Mouse (Mus musculus): Measurements from ENCODE around the gene Hspbap1. TPM values are rescaled to one million over a fixed set of nuclear protein-coding genes. Genes with fewer than 3 reads are reported as not detected.
A peak's percentile ranks its signal among the peaks of the same experiment; 100 is the strongest.

The Hspbap1 gene
- polyA plus RNA-seq, 1 experiment from 2014 or later = 18.4 TPM

DNA sequence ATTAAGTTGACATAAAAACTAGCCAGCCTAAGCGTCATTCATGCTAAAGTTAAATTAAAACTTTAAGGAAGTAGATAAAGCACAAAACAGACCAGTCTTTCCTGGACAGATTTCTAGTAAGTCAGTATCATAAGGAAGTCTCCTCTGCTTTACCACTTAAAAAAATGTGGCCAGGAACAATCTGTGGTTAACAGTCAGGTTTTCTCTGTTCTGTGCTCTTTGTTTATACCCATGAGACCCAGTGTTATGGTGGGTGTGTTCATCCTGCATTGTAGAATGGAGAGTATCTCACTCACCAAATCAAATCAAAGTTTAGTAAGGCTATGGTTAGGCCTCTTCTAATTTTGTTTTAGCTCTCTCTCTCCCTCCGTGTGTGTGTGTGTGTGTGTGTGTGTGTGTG is 4.7 kb upstream of the Hspbap1 start:
- no peaks in the 10 kb centered on the region for H3K36me3 ChIP-seq
- WGBS = 66% methylated on average over 2 of the region's 2 CpGs
- no peak overlapping the region for H3K4me2 ChIP-seq
- no peaks in the 10 kb centered on the region for H3K9me3 ChIP-seq
- no peak for ATAC-seq (ENCODE audit: insufficient number of reproducible peaks, insufficient read depth, low FRiP score, low TSS enrichment, low read depth)
- no peak overlapping the region for H3K9ac ChIP-seq
- H3K4me3 ChIP-seq = no peak overlapping the region
- H3K27ac ChIP-seq = no peak overlapping the region
- H3K27me3 ChIP-seq = no peaks in the 10 kb centered on the region
- H3K4me1 ChIP-seq = peaks cover 26% of the 10 kb centered on the region

DNA sequence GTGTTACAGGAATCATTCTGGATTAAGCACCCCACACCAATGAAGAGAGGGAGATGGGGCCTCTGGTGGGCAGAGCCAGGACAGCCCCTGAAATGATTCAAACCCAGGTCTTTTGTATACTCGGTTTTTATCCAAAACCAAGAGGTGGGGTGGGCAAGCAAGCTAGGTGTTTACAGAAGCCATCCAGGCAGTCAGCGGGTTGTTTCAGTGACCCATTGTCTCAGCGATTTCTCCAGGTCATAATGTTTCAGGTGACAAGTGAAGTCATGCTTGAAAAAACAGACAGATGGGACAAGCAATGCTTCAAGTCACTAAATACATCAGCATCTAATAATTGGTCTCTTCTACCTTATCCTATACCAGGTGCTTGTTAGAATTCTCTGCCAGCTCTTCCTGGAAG is 3.8 kb upstream of the Hspbap1 start:
- 88% methylated on average over 3 of the region's 3 CpGs for WGBS
- H3K27ac ChIP-seq = no peak overlapping the region
- no peaks in the 10 kb centered on the region for H3K9me3 ChIP-seq
- no peak overlapping the region for H3K4me3 ChIP-seq
- H3K27me3 ChIP-seq = no peaks in the 10 kb centered on the region
- H3K9ac ChIP-seq = no peak overlapping the region
- no peak for ATAC-seq (ENCODE audit: insufficient number of reproducible peaks, insufficient read depth, low FRiP score, low TSS enrichment, low read depth)
- no peak overlapping the region for H3K4me2 ChIP-seq
- no peaks in the 10 kb centered on the region for H3K36me3 ChIP-seq
- peaks cover 33% of the 10 kb centered on the region for H3K4me1 ChIP-seq

DNA sequence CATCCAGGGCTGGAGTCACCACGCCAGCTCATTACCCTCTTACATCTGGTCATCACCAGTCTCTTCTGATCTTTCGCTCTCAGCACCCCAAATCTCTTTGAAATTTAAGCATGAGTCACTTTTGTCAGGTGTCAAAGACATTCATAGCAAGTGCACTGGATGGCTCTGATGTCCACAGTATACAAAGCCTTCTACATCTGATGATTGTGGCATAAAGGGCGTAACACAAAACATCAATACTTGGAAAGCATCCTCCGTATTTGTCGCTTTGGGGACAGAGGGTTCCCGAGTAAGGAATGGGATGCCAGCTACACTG is 1.7 kb upstream of the Hspbap1 start:
- 0 out of 2 replicates have a peak overlapping the region, but pooled peaks have one; percentile 73 for H3K27ac ChIP-seq
- H3K4me1 ChIP-seq = peaks cover 36% of the 10 kb centered on the region
- 23% methylated on average over 6 of the region's 6 CpGs for WGBS
- H3K36me3 ChIP-seq = no peaks in the 10 kb centered on the region; the same call in 1 of the 2 replicates
- H3K9ac ChIP-seq = peak overlapping the region; percentile 94
- no peak for ATAC-seq (ENCODE audit: insufficient number of reproducible peaks, insufficient read depth, low FRiP score, low TSS enrichment, low read depth)
- peak overlapping the region; percentile 78 for H3K4me2 ChIP-seq
- H3K4me3 ChIP-seq = peak overlapping the region; percentile 83
- no peaks in the 10 kb centered on the region for H3K27me3 ChIP-seq
- no peaks in the 10 kb centered on the region for H3K9me3 ChIP-seq

DNA sequence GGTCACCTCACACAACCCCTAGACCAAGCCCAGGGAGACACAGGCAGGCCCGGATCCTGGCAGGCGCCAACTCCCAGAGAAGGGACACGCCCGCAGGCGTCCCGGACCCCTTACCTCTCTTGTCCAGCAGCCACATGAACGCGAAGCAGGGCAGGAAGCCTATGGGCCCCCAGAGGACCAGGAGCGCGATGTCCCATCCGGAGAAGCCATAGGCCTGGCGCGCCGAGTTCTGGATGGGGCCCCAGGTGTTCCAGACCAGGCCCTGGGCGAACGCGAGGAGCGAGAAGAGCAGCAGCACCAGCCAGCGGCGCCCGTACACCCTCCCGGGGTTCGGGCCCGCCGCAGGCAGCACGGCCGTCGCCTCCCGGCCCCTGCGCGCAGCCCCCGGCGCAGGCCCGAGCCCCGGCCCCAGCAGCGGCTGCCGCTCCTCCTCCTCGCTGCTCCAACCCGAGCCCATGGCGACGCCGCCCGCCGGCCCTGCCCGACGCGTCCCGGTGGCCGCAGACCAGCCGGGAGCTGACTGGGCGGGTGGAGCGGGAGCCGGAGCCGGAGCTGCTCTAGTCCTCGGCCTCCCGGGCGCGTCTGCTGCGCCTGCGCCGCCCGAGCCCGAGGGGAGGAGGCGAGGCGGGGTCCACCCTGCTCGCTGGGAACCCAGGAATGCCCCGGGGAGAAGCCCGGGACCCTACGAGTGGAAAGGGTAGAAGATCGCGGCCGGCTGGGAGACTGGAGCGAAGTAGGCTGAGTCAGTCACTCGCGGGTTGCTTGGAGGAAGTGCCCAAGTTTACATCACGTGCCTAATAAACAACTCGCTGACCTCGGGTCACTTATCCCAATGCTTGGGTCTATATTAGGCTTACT is 1.2 kb upstream of the Hspbap1 start, which contains the start of gene Dirc2:
Gene Dirc2 (minus strand): TSS at position 572 of the 858 bp plus-strand sequence.
- WGBS = under 1% methylated on average over 74 of the region's 78 CpGs
- H3K4me1 ChIP-seq = peaks cover 36% of the 10 kb centered on the region

DNA sequence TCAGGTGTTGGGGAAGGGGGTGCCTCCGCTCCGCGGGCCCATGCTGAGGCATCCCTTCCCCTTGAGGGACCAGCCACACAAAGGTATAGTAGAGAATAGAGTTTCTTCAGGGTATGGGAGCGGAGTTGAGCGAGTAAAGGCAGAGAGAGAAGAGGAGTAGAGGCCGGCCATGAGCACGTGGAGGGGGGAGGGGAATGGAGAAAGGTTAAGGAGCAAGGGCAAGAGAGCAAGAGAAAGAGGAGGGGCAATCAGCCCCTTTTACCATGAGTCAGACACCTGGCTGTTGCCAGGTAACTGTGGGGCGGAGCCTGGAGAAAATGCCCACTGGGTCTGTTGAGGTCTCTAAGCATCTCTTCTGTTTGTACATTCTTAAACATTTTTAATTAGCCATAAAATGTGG is 966 bp downstream of the Hspbap1 start:
- Histone ChIP-seq H3K36me3 (no peaks in the 10 kb centered on the region; the same call in 1 of the 2 replicates), H3K4me1 (peaks cover 33% of the 10 kb centered on the region), H3K9me3 (no peaks in the 10 kb centered on the region), H3K4me3 (peak overlapping the region; percentile 83), H3K27me3 (no peaks in the 10 kb centered on the region), H3K4me2 (peak overlapping the region; percentile 78), H3K27ac (no peak overlapping the region), H3K9ac (0 out of 2 replicates have a peak overlapping the region, but pooled peaks have one; percentile 37)
- ATAC-seq (ENCODE audit: insufficient number of reproducible peaks, insufficient read depth, low FRiP score, low TSS enrichment, low read depth) = no peak
- WGBS = 19% methylated on average over 8 of the region's 8 CpGs

More for the DNA sequence above, 1.2 kb upstream of the Hspbap1 start, which contains the start of gene Dirc2:
- peak within 1 kb of the TSS; percentile 73 for H3K27ac ChIP-seq
- H3K9ac ChIP-seq = peak within 1 kb of the TSS; percentile 94
- H3K27me3 ChIP-seq = no peaks in the 10 kb centered on the region
- no peaks in the 10 kb centered on the region; the same call in 1 of the 2 replicates for H3K36me3 ChIP-seq
- H3K4me3 ChIP-seq = peak within 1 kb of the TSS; percentile 83
- H3K9me3 ChIP-seq = no peaks in the 10 kb centered on the region
- ATAC-seq (ENCODE audit: insufficient number of reproducible peaks, insufficient read depth, low FRiP score, low TSS enrichment, low read depth) = peak; percentile 80
- peak within 1 kb of the TSS; percentile 78 for H3K4me2 ChIP-seq

DNA sequence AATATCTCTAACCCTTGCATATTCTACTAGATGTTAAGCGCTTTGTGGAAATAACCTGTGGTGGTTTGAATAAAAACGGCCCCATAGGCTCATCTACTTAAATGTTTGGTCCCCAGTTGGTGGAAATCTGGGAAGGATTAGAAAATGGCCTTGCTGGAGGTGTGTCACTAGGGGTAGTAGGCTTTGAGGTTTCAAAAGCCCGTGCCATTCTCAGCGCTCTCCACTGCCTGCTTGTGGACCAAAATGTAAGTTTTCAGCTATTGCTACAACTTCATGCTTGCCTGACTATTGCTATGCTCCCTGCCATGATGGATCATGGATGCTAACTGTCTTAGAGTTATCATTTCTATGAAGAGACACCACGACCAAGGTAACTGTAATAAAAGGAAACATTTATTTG is 1.4 kb downstream of the Hspbap1 start:
- no peak overlapping the region for H3K9ac ChIP-seq
- no peaks in the 10 kb centered on the region for H3K9me3 ChIP-seq
- H3K4me3 ChIP-seq = no peak overlapping the region
- H3K27me3 ChIP-seq = no peaks in the 10 kb centered on the region
- H3K4me1 ChIP-seq = peaks cover 33% of the 10 kb centered on the region
- no peaks in the 10 kb centered on the region; the same call in 1 of the 2 replicates for H3K36me3 ChIP-seq
- no peak overlapping the region for H3K27ac ChIP-seq
- H3K4me2 ChIP-seq = peak overlapping the region; percentile 78; the same call in 1 of the 2 replicates
- no peak for ATAC-seq (ENCODE audit: insufficient number of reproducible peaks, insufficient read depth, low FRiP score, low TSS enrichment, low read depth)
- WGBS = 85% methylated on average over 5 of the region's 5 CpGs

DNA sequence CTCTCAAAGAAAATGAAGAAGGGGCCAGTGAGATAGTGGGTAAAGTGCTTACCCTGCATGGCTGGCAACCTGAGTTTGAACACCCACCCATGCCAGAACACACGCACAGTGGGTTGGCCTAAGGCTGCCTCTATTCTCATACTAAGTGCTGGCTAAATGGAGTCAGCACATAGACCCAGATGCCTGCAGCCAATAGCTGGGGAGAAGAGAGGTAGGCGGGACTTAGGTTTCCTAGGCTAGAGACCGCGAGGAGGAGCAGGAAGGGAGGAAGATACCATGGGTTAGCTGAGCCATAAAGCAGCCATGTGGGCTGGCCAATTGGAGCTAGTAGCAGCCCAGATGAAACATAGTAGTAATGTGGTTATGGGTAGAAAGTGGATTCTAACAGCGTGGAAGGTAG is 2.4 kb downstream of the Hspbap1 start:
- no peaks in the 10 kb centered on the region for H3K27me3 ChIP-seq
- no peak for ATAC-seq (ENCODE audit: insufficient number of reproducible peaks, insufficient read depth, low FRiP score, low TSS enrichment, low read depth)
- H3K36me3 ChIP-seq = no peaks in the 10 kb centered on the region; the same call in 1 of the 2 replicates

DNA sequence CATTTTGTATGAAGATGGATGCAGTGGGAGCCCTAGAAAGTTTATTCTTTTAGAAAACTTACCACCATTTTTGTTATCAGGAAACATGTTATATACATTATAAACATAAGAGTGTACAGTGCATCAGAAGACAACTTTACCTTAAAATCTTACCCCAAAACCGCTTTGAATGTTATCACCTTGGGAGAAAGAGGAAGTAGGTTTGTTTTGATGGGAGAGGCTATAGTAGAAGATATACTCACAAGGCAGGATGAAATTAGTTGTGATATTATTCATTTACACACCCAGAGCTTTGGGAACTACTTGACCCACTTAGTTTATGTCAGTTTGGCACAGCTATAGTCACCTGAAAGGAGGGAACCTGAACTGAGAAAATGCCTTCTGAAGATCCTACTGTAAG is 5.7 kb downstream of the Hspbap1 start:
- H3K4me2 ChIP-seq = no peak overlapping the region
- 82% methylated on average over 1 of the region's 1 CpGs for WGBS
- ATAC-seq (ENCODE audit: insufficient number of reproducible peaks, insufficient read depth, low FRiP score, low TSS enrichment, low read depth) = no peak

More for the DNA sequence above, 2.4 kb downstream of the Hspbap1 start:
- Histone ChIP-seq H3K27ac (no peak overlapping the region), H3K9ac (no peak overlapping the region), H3K4me1 (peaks cover 28% of the 10 kb centered on the region), H3K4me2 (no peak overlapping the region), H3K9me3 (no peaks in the 10 kb centered on the region), H3K4me3 (no peak overlapping the region)
- 86% methylated on average over 5 of the region's 5 CpGs for WGBS

DNA sequence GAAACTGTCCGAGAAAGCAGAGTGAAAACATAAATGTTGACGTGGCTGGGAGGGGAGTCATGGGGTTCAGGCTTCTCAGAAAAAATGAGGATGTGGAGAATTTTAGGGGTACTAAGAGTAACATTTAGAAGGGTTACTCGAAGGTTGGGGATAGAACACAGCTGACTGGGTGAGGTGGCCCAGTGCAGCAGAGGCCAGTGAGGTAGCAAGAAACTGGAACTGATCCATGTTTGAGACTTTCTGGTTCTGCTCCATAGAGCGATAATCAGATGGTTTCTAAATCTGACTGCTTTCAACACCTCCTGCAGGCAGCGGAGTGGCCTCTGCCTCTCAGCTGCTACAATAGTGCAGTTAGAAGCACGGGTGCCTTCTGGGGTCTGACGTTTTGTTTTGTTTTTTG is 6.6 kb downstream of the Hspbap1 start:
- no peaks in the 10 kb centered on the region for H3K27me3 ChIP-seq
- no peaks in the 10 kb centered on the region for H3K4me1 ChIP-seq
- H3K9ac ChIP-seq = no peak overlapping the region
- H3K9me3 ChIP-seq = no peaks in the 10 kb centered on the region
- no peak overlapping the region for H3K4me3 ChIP-seq
- H3K27ac ChIP-seq = no peak overlapping the region
- no peaks in the 10 kb centered on the region; the same call in 1 of the 2 replicates for H3K36me3 ChIP-seq
- 94% methylated on average over 7 of the region's 7 CpGs for WGBS
- ATAC-seq (ENCODE audit: insufficient number of reproducible peaks, insufficient read depth, low FRiP score, low TSS enrichment, low read depth) = no peak
- no peak overlapping the region for H3K4me2 ChIP-seq

More for the DNA sequence above, 5.7 kb downstream of the Hspbap1 start:
- H3K4me3 ChIP-seq = no peak overlapping the region
- H3K27me3 ChIP-seq = no peaks in the 10 kb centered on the region
- H3K27ac ChIP-seq = no peak overlapping the region
- no peaks in the 10 kb centered on the region; the same call in 1 of the 2 replicates for H3K36me3 ChIP-seq
- peaks cover 8% of the 10 kb centered on the region for H3K4me1 ChIP-seq
- no peak overlapping the region for H3K9ac ChIP-seq
- H3K9me3 ChIP-seq = no peaks in the 10 kb centered on the region

DNA sequence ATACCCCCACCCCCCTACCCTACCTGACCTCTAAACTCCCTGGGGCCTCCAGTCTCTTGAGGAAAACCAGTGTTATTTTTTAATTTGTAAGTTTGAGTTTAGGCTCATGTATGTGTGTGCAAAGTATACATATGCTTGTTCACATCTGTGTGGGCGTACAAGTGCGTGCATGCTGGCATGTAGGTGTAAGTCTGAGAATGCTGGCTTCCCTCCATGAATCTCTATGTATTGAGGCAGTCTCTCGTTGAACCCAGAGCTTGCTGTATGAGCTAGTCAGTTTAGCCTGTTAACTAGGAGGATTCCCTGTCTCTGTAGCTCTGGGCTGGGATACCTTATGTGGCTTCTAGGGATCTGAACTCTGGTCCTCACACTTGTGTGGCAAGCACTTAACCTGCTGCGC is 7.6 kb downstream of the Hspbap1 start:
- ATAC-seq (ENCODE audit: insufficient number of reproducible peaks, insufficient read depth, low FRiP score, low TSS enrichment, low read depth) = no peak
- H3K4me3 ChIP-seq = no peak overlapping the region
- H3K27ac ChIP-seq = no peak overlapping the region
- H3K4me1 ChIP-seq = no peaks in the 10 kb centered on the region
- no peaks in the 10 kb centered on the region for H3K36me3 ChIP-seq
- H3K27me3 ChIP-seq = no peaks in the 10 kb centered on the region
- no peaks in the 10 kb centered on the region for H3K9me3 ChIP-seq
- WGBS = over 99% methylated on average over 4 of the region's 4 CpGs
- no peak overlapping the region for H3K4me2 ChIP-seq
- no peak overlapping the region for H3K9ac ChIP-seq

DNA sequence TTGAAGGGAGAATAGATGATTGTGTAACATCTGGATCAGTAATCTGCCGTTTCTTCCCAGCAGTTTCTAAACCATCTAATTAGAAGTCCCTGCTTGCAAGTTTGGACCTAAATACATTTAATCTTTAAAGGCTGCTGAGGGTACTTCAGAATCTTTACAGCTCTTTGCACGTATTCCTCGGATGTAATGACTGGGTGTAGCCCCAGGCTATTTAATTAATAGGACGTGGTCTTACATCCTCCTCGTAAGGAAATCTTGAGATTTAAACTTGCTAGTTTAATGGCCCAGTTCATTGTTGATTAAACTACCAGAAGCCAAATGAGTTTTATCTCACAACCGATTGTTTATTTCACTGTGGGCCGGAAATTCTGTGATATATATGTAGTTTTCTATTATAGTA is 9.5 kb downstream of the Hspbap1 start:
- Histone ChIP-seq H3K9me3 (no peaks in the 10 kb centered on the region), H3K4me2 (no peak overlapping the region), H3K36me3 (no peaks in the 10 kb centered on the region), H3K4me1 (no peaks in the 10 kb centered on the region), H3K27me3 (no peaks in the 10 kb centered on the region), H3K27ac (no peak overlapping the region), H3K9ac (no peak overlapping the region), H3K4me3 (no peak overlapping the region)
- 61% methylated on average over 7 of the region's 7 CpGs for WGBS
- no peak for ATAC-seq (ENCODE audit: insufficient number of reproducible peaks, insufficient read depth, low FRiP score, low TSS enrichment, low read depth)

DNA sequence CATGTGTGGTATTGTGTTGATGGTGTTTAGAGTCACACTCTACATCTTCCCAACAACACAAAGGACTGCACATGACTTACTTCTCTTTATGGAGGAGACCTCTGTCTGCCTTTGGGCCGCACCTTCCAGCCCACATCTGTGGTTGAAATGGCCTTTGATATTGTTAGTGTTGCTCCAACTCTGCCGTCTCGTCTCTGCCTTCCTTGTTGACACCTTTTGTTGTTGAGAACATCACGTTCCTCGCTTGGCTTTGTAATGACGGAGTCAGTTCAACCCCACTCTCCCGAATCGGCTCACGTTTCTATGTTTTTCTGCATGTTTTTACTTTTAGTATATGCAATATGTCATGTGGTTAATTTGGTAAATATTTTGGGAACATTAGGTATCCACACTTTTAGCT is 10.9 kb downstream of the Hspbap1 start:
- H3K27me3 ChIP-seq = no peaks in the 10 kb centered on the region
- no peak overlapping the region for H3K9ac ChIP-seq
- H3K4me2 ChIP-seq = no peak overlapping the region
- WGBS = 91% methylated on average over 9 of the region's 9 CpGs
- ATAC-seq (ENCODE audit: insufficient number of reproducible peaks, insufficient read depth, low FRiP score, low TSS enrichment, low read depth) = no peak
- H3K4me1 ChIP-seq = no peaks in the 10 kb centered on the region
- no peak overlapping the region for H3K4me3 ChIP-seq
- H3K9me3 ChIP-seq = no peaks in the 10 kb centered on the region
- H3K27ac ChIP-seq = no peak overlapping the region
- H3K36me3 ChIP-seq = no peaks in the 10 kb centered on the region
